Mouse (Mus musculus) bone marrow, adult 2 months (tissue): ENCODE results near the gene Nprl2. TPM values are rescaled to one million over a fixed set of nuclear protein-coding genes. Genes with fewer than 3 reads are reported as not detected.
A peak's percentile ranks its signal among the peaks of the same experiment; 100 is the strongest.
"Not testable (repeated sequence)": the region's sequence is repeated elsewhere in the genome, so short reads cannot be mapped to it uniquely, and the experiment has no call there.

ENCODE experiments used
- H3K27ac ChIP-seq: fragments of 200-500 bp; 2 replicates; pipeline ENCODE4 v1.5.1; 2012; ENCODE audit warnings: low read depth, mild to moderate bottlenecking, control low read depth, inconsistent platforms, low read length; ENCODE audit not compliant: control insufficient read depth, poor library complexity, insufficient read depth
- H3K4me1 ChIP-seq: fragments of 200-500 bp; 2 replicates; pipeline ENCODE4 v1.6.1; 2011; ENCODE audit warnings: low read length; ENCODE audit not compliant: control insufficient read depth, insufficient read depth
- H3K4me3 ChIP-seq: fragments of 200-500 bp; replicated peaks from 2 replicates; pipeline ENCODE3; 2011; ENCODE audit warnings: mild to moderate bottlenecking, low read depth, low read length, control low read depth; ENCODE audit not compliant: control insufficient read depth
- CTCF ChIP-seq: fragments of 200-500 bp; IDR thresholded peaks from 2 replicates; pipeline ENCODE4 v1.5.1; 2011; ENCODE audit warnings: low read length, control low read depth; ENCODE audit not compliant: control insufficient read depth, insufficient read depth
- POLR2A ChIP-seq: fragments of 200-500 bp; IDR thresholded peaks from 2 replicates; pipeline ENCODE4 v1.6.1; 2011; ENCODE audit warnings: low read depth, mild to moderate bottlenecking, control low read depth, low read length, borderline replicate concordance; ENCODE audit not compliant: control insufficient read depth
- WGBS: fragments of 180-500 bp; shearing (Covaris S2); methylation state at CpG from one replicate; pipeline ENCODE4 v1.1.7; 2018; 5-methylcytosine and 5-hydroxymethylcytosine counted together
- polyA plus RNA-seq: library from polyadenylated mRNA; stranded (reverse); fragments of >200 nt; gene quantifications from 2 replicates; pipeline ENCODE4 v1.2.4, GENCODE M21; 2011; ENCODE audit warnings: low replicate concordance; ENCODE audit not compliant: missing spikeins, insufficient read depth, insufficient read length

Nprl2 gene
- polyA plus RNA-seq, 1 experiment, result 24.6 TPM

DNA sequence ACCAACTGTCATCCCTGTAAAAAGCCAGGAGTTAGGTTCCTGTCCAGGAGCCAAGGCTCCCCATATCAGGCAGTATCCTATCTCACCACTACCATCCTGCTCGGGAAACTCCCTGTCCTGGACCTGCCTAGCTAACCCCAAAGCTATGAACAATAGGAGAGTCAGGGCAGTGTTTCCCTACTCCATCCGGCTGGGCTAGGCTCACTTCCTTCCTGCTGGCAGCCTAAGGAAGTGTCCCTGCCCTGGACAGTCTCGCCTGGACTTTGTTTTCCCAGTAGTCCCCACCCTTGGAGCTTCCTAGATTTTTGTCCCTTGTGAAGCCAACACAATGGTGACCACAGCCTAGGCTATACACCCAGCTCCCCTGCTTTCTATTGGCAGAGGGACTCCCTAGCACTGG is 24.8 kb downstream of the Nprl2 start:
- Histone ChIP-seq H3K4me1 (no peaks in the 10 kb centered on the region; the same call in 1 of the 2 replicates), H3K4me3 (no peak overlapping the region), H3K27ac (no peak overlapping the region)
- TF ChIP-seq POLR2A (no peak), CTCF (no peak)
- WGBS, result 46% methylated on average over 3 of the region's 3 CpGs

DNA sequence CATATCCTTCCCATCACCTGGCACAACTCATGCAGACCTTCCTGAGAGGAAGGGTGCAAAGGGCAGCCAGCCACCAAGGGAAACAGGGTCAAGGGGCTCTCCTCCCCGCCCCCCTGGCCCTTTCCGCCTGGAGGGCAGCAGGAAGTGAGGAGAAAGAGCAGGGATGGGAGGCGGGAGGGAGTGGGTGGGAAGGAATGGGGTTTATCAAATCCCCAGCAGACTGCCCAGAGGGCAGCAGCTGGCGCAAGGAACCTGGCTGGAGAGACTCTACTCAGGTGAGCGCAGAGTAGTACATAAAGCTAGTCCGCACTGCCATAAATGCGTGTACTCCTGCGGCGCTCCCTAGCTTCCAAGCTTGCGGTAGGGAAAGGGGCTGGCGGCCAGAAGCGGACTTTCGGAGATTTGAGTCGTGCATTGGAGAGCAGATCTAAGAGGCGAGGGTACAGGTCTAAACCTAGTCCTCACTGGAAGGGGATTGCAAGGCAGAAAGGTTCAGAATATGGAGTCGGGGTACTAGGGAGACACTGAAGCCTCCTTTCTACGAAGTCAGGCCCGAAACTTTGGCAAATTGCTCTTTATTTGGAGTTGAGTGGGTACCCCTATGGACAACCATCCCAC is 25.8 kb downstream of the Nprl2 start, which contains the start of gene Hyal2:
Gene Hyal2 (plus strand): TSS at position 244 of the 618 bp plus-strand sequence.
- peak within 1 kb of the TSS; percentile 74 for H3K4me3 ChIP-seq
- TF ChIP-seq CTCF (no peak), POLR2A (no peak)
- 64% methylated on average over 18 of the region's 18 CpGs for WGBS
- no peaks in the 10 kb centered on the region; the same call in 1 of the 2 replicates for H3K4me1 ChIP-seq
- peak within 1 kb of the TSS; percentile 9; the same call in 1 of the 2 replicates for H3K27ac ChIP-seq

DNA sequence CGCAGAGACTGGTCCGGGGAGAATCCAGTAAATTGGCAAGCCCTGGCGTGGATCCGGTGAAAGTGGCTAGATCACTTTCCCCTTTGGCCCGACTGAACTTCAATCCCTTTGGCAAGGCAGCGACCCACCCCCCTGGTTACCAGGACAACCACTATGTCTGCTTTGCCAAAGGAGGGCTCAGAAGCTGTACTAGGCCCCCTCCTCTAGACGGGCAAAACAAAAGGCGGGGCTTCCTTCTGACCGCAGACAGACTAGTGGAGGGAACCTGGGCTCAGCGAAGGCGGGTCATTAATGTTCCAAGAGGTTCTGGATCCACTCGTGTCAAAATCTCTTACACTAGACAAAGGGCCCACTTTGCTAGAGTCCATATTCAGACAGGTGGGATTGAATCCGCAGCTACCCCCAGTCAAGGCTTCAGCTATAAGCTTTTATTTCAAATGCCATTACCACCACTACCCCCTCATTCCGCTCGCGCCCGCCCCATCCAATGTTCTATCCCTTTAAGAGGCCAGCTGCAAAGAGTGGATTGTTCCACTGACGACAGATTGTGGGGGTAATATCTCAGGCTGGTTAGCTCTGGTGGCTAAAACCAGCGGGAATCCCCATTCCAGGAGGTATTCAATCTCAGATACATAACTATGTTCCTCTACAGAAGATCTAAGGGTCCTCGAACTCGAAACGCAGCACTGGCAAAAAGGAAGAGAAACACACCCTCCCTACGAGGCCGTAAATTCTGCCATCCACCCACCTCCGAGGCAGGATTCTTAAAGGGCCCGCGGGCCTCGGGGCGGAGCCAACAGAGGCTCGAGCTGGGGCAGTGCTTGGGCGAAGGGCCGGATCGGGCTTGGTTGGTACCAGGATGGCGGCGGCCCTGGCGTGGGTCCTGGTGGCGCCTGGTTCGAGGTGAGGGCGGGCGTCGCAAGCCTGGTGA is 26.6 kb downstream of the Nprl2 start:
- no peak for TF ChIP-seq POLR2A
- TF ChIP-seq CTCF, result no peak
- H3K4me3 ChIP-seq, result peak overlapping the region; percentile 74
- H3K4me1 ChIP-seq, result no peaks in the 10 kb centered on the region; the same call in 1 of the 2 replicates
- WGBS, result under 1% methylated on average over 41 of the region's 41 CpGs
- H3K27ac ChIP-seq, result peak overlapping the region; percentile 31; the same call in 1 of the 2 replicates

DNA sequence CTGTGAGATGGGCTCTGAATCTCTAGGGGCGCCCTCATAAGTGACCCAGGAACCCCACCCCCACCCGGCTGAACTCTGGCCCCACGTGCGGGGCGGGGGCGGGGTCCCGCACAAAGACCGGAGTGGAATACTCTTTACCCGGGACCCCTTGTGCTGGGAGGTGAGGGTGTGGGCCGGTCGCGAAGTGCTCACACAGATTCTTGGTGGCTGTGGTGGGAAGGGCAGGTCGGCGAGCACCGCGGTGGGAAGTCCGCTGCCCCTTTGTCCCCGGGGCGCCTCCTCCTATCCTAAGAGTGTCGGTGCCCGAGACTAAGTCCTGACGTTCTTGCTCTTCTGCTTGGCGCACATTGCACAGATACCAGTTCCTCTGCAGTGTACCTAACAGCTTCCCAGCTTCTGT is 27.2 kb downstream of the Nprl2 start:
- no peaks in the 10 kb centered on the region; the same call in 1 of the 2 replicates for H3K4me1 ChIP-seq

DNA sequence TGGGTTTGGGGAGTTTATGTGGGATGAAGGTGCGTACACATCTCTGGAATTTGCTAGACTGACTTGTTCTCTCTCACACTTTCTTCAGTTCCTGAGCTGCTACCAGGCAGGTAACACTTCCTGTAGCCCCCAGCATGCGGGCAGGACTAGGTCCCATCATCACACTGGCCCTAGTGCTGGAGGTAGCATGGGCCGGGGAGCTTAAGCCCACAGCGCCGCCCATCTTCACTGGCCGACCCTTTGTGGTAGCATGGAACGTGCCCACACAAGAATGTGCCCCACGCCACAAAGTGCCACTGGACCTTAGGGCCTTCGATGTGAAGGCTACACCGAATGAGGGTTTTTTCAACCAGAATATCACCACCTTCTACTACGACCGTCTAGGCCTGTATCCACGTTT is 28.0 kb downstream of the Nprl2 start:
- H3K27ac ChIP-seq, result peak overlapping the region; percentile 35; the same call in 1 of the 2 replicates
- WGBS, result 78% methylated on average over 13 of the region's 13 CpGs
- H3K4me1 ChIP-seq, result no peaks in the 10 kb centered on the region; the same call in 1 of the 2 replicates
- TF ChIP-seq CTCF, result no peak
- no peak for TF ChIP-seq POLR2A
- H3K4me3 ChIP-seq, result peak overlapping the region; percentile 32

More for the DNA sequence above, 27.2 kb downstream of the Nprl2 start:
- peak overlapping the region; percentile 74 for H3K4me3 ChIP-seq
- WGBS, result under 1% methylated on average over 23 of the region's 23 CpGs
- H3K27ac ChIP-seq, result peak overlapping the region; percentile 31; the same call in 1 of the 2 replicates
- no peak for TF ChIP-seq CTCF
- no peak for TF ChIP-seq POLR2A

DNA sequence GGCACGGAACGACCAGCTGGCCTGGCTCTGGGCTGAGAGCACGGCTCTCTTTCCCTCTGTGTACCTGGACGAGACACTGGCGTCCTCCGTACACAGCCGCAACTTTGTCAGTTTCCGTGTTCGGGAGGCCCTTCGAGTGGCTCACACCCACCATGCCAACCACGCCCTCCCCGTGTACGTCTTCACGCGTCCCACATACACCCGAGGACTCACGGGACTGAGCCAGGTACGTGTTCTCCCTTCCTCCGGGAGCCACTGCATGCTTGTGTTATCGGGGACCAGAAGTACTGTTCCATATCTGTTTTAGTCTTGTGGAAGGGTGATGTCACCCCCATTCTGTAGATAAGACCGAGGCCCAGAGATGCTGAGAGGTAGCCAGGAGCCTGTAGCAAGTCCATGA is 28.8 kb downstream of the Nprl2 start:
- Histone ChIP-seq H3K4me1 (no peaks in the 10 kb centered on the region; the same call in 1 of the 2 replicates), H3K27ac (peak overlapping the region; percentile 35), H3K4me3 (peak overlapping the region; percentile 27)
- WGBS, result 75% methylated on average over 21 of the region's 21 CpGs
- no peak for TF ChIP-seq POLR2A
- TF ChIP-seq CTCF, result no peak

DNA sequence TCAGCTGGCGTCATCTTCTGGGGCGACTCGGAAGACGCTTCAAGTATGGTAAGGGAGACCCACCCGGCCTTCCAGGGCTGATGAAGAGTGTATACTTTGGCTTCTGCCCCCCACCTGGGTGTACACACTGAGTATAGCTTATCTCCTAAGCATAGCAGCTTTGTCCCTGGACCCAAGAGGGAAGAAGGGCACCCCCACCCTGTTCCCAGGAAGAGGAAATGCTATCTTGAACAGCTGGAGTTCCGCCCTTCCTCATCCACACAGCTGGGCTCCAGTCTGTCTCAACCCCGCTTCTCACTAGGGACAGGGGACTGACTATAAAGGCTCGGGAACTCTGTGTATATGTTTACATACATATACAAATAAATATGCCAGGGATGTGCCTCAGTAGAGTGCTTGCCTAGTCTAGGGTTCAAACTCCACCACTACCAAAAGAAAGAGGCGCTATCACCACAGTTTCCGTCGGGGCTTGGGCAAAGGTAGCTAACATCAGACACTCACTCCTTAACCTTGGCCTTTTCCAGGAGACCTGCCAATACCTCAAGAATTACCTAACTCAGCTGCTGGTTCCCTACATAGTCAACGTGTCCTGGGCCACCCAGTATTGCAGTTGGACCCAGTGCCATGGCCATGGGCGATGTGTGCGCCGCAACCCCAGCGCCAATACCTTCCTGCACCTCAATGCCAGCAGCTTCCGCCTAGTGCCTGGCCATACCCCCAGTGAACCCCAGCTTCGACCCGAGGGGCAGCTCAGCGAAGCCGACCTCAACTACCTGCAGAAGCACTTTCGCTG is 29.7 kb downstream of the Nprl2 start:
- TF ChIP-seq CTCF (no peak), POLR2A (no peak)
- Histone ChIP-seq H3K27ac (peak overlapping the region; percentile 39), H3K4me1 (no peaks in the 10 kb centered on the region; the same call in 1 of the 2 replicates), H3K4me3 (no peak overlapping the region)
- 89% methylated on average over 22 of the region's 22 CpGs for WGBS

DNA sequence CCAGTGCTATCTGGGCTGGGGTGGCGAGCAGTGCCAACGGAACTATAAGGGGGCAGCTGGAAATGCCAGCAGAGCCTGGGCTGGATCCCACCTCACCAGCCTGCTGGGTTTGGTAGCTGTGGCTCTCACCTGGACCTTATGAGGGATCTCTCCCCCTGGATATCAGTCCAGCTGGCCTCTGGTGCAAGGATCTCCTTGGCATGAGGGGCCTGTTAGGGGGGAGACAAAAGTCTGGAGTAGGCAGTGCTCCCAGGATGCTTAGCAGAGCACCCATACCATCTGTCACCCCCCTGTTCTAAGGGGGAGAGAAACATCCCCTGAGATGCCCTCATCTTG is 30.3 kb downstream of the Nprl2 start:
- no peak overlapping the region; the same call in 1 of the 2 replicates for H3K27ac ChIP-seq
- TF ChIP-seq POLR2A (no peak), CTCF (no peak)
- no peaks in the 10 kb centered on the region; the same call in 1 of the 2 replicates for H3K4me1 ChIP-seq
- H3K4me3 ChIP-seq, result no peak overlapping the region
- 91% methylated on average over 2 of the region's 2 CpGs for WGBS

DNA sequence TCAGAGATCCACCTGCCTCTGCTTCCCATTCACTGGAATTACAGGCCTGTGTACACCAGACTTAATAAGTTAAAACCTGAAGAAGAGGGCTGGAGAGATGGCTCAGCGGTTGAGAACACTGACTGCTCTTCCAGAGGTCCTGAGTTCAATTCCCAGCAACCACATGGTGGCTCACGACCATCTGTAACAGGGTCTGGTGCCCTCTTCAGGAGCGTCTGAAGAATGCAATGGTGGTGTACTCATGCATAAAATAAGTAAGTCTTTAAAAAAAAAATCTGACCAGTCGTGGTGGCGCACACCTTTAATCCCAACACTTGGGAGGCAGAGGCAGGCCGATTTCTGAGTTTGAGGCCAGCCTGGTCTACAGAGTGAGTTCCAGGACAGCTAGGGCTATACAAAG is 31.7 kb downstream of the Nprl2 start:
- not testable (repeated sequence) for H3K4me3 ChIP-seq, H3K4me1 ChIP-seq, H3K27ac ChIP-seq
- 76% methylated on average over 6 of the region's 6 CpGs for WGBS
